Mouse (Mus musculus) v-Abl transformed pro-B cells (cell line): ENCODE measurements around the gene Phf20.

Experiments used
- in situ Hi-C, 2 experiments: fragments of 400-800 bp; cut with MboI; formaldehyde crosslinking; loops; one replicate each; pipeline ENCODE4 v1.15.1; 2025; ENCODE audit not compliant: unreplicated experiment in 2 of 2

Phf20 gene

DNA sequence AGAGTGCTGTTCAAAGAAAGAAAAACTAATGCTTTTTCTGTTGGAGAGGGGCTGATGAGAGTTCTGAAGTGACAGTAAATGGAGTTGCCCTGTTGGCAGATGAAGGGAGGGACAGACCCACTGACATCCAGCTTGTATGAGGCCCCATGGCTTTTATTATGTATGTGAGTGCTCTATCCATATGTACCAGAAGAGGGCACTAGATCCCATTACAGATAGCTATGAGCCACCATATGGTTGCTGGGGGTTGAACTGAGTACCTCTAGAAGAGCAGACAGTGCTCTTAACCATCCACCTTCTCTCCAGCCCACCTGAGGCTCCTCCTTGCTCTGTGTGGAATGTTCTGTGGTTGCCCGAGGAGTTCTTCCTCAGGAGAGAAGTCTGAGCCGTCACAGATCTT, 109.6 kb downstream of the Phf20 start:
- in situ Hi-C loops = loop anchor here in 1 of 2 experiments (5.0 kb wide), 1 partner anchor 396 kb away; no protein-coding TSS in a partner anchor

DNA sequence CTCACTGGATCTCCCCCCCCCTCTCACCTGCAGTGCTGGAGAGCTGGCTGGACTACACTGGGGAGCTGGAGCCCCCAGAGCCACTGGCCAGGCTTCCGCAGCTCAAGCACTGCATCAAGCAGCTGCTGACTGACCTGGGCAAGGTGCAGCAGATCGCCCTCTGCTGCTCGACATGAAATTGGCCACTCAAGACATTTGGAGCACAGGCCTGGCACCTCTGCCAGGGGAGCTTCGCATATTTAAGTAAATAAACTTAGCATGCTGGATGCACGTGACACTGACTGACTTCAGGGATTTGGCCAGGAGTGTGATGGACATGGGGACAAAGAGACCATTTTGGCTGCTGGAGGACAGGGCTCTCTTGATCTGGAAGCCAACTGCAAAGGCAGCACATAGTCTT, 111.0 kb downstream of the Phf20 start:
- in situ Hi-C loops = loop anchor here in 1 of 2 experiments (5.0 kb wide), 1 partner anchor 395 kb away; no protein-coding TSS in a partner anchor

DNA sequence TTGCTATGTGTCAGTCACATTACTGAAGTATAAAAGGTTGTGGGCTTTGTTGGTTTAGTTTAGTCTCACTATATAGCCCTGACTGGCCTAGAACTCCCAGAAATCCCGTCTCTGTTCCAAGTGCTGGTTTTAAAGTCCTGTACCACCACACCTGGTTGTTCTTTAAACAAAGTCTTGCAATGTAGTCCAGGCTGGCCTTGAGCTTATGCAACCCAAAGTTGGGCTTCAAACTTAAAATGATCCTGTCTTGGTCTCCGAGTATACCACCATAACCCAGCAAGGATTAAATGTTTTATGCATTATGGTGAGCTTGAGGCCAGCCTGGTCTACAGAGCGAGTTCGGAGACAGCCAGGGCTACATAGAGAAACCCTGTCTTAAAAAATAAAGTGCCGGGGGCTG, 113.7 kb downstream of the Phf20 start:
- in situ Hi-C loops = loop anchor here (5.0 to 10.0 kb wide), 3 partner anchors 92 to 392 kb away; no protein-coding TSS in a partner anchor

DNA sequence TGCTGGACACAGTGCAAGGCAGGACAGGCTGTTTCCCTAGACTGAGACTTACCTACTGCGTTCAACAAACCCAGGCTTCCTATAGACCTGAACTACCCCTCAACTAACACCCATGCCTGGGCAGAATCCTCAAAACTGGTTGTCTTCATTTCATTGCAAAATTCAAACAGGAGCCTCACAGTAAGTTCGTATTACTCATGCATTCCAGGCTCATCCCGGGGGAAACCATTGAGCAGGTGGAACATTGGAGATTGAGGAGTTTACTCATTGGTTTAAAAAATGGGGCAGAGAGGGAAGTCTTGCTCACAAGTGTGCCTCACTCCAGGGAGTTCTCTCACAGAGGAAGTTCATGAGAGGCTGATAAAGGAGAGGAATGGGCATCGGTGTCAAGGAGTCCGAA, 114.2 kb downstream of the Phf20 start:
- in situ Hi-C loops = loop anchor here (5.0 to 10.0 kb wide), 2 partner anchors 92 to 94 kb away; no protein-coding TSS in a partner anchor

DNA sequence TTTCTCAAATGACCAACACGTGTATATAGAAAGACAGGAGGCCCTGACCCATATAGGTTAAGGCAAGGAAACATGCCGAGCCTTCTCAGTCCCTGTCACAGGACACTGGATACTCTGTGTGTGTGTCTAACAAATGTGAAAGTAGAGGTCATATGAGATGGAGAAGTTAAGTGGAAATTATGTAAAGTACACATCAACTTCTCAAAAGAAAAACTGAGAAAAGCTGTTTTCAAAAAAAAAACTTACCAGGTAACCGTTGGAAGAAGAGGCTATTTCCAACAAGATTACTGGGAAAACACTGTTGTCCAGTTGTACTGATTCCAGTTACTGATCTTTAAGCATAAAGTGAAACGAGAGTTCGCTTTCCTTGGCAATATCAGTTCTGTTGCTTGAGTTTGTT, 114.7 kb downstream of the Phf20 start:
- in situ Hi-C loops = loop anchor here (5.0 to 10.0 kb wide), 2 partner anchors 91 to 94 kb away; no protein-coding TSS in a partner anchor

DNA sequence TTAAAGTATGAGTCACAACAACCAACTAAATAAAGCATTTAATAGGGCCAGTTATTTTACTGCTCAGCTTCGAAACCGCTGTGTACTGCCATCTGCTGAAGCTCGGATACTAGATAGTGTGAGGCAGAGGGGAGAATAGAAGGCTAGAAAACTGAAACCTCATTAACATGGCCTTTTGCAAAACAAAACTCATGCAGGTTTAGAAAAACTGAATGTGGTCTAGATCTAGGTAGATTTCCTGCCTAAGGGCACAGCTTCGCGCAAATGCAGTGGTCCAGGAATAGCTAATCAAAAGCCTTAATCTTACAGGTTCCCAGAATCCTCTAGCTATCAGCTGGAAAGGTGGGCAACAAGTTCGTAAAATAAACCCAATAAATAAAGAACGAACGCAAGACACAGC, 115.2 kb downstream of the Phf20 start:
- in situ Hi-C loops = loop anchor here (5.0 to 10.0 kb wide), 2 partner anchors 91 to 93 kb away; no protein-coding TSS in a partner anchor

DNA sequence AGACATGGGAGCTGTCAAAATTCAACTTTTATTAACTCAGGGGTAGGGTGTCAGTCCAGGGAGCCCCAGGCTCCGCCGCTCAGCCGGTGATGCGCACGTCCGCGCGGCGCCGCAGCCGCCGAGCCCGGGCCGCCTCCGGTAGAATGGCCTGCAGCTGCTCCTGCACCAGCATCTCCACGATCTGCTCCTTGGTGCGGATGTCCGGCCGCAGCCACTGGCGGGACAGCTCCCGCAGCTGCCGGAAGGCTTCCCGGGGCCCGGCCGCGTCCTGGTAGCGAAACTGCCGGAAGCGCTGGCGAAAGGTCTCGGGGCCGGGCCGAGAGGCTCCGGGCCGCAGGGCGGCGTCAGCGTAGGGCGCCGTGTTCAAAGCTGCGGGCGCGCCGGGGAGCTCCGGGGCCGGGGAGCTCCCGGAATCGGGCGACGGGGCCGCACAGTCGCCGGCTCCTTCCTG, 115.6 kb downstream of the Phf20 start:
- in situ Hi-C loops = loop anchor here (5.0 to 10.0 kb wide), 2 partner anchors 90 to 93 kb away; no protein-coding TSS in a partner anchor

DNA sequence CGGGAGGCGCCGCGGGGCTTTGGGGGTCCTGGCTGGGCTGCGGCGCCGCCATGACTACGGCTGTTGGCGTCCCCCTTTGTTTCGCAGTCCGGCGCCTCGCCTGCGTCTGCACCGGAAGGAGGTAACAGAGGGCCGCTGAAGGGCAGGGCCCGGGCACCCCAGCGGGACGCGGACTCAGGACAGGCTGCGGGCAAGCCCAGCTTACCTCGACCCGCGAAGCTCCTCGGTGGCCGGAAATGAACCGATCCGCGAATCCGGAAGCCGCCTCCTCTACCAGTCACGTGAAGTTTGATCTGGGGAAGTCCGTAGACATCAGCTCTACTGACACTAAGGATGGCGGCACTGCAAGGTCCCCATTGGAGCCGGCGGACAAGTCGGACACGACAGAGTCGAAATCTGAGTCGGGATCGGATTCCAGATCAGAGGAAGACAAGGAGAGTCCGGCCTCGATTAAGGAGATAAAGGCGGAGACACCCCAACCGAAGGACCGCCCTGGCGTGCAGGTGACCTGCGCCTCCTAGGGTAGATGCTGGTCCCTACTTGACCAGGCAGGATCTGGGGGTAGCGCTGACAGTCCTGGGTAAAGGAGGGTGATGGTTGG, 116.1 kb downstream of the Phf20 start, which contains the start of the genes Cnbd2 and Scand1:
TSS of gene Cnbd2 (plus strand) at position 3 of the 601 bp plus-strand sequence.
TSS of gene Scand1 (minus strand) at position 408 of the 601 bp plus-strand sequence.
- in situ Hi-C loops = loop anchor here (5.0 to 10.0 kb wide), 2 partner anchors 90 to 92 kb away; no protein-coding TSS in a partner anchor

DNA sequence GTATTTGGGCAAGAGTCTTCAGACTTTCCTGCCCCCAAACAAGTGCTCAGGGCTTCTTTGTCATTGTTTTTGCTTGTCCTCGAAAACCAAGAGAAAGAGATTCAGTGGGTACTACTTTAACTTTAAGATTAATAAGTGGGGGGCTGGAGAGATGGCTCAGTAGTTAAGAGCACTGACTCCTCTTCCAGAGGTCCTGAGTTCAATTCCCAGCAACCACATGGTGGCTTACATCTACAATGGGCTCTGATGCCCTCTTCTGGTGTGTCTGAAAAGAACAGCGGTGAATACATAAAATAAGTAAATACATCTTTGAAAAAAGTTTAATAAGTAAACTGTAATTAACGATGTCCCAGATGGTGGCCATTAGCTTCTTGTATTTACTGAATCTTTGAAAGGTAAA, 116.9 kb downstream of the Phf20 start:
- in situ Hi-C loops = loop anchor here (5.0 to 10.0 kb wide), 2 partner anchors 89 to 92 kb away; no protein-coding TSS in a partner anchor

DNA sequence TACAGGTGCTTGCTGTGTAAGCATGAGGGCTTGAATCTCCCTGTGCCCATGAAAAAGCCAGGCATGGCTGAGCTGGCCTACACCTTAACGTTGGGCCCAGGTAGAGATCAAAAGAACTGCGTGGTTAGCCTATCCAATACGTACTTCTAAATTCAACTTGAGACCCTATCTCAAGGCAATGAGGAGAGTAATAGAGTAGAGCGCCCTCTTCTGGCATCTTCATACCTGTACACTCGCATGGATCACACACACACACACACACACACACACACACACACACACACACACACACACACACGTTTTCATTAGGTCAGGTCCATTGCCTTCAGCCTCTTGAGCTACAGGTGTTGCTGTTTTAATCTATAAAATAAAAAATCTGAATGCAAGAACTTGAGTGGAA, 118.5 kb downstream of the Phf20 start:
- in situ Hi-C loops = loop anchor here (5.0 to 10.0 kb wide), 2 partner anchors 87 to 90 kb away; no protein-coding TSS in a partner anchor

DNA sequence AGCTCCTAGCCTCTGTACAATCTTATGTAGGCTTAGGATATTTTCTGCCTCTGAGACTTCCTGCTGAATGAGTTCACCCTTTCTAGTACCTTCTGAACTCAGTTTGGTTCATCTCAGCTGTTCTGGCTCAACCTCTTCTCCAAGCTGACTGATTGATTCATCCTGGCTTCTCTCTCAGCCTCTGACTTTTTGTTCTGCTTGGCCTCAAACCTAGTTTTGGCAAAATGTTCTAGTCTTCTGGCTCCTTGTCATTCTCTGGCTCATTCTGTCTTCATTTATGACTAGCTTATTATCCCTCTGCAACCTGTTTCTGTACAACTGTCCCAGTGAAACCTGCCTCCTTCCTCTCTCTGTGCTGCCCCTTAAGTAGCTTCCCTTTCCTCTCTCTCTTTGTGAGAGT, 122.2 kb downstream of the Phf20 start:
- in situ Hi-C loops = loop anchor here in 1 of 2 experiments (10.0 kb wide), 1 partner anchor 86 kb away; no protein-coding TSS in a partner anchor

DNA sequence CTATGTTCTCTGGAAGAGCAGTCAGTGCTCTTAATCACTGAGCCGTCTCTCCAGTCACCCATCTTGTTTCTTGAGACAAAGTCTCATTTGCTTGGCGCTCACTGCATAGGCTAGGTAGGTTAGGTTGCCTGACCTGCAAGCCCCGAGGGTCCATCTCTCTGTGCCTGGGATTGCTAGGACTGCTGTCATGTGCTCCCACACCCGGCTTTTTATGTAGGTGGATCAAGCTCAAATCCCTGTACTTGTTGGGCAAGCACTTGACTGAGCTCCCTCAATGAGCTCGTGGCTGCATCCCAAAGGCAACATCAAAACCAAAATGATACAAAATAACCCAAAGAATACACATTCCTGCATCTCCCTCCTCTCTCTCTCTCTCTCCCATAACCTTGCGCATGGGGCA, 125.3 kb downstream of the Phf20 start:
- in situ Hi-C loops = loop anchor here in 1 of 2 experiments (10.0 kb wide), 1 partner anchor 53 kb away; no protein-coding TSS in a partner anchor

DNA sequence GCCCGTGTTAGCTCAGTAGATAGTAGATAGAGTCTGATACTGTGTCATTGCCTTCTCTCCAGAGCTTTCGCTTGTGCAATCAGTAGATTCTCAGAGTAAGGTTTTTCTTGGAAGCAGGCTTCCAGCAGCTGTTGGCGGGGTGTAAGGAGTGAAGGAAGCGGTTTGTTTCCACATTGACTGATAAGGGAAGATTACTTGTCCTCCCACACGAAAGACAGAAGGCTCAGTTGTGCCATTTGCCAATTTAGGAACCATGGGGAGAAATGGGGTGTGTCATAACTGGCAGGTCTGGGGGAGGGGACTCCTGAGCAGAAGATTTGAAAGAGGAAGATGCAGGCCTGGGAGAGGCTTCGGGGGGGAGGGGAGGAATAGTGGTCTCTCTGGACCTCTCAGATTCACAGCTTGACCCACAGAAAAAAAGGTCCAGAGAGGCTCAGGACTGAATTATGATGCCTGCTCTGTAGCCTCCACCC, 127.9 kb downstream of the Phf20 start:
- in situ Hi-C loops = loop anchor here in 1 of 2 experiments (10.0 kb wide), 1 partner anchor 51 kb away; no protein-coding TSS in a partner anchor

DNA sequence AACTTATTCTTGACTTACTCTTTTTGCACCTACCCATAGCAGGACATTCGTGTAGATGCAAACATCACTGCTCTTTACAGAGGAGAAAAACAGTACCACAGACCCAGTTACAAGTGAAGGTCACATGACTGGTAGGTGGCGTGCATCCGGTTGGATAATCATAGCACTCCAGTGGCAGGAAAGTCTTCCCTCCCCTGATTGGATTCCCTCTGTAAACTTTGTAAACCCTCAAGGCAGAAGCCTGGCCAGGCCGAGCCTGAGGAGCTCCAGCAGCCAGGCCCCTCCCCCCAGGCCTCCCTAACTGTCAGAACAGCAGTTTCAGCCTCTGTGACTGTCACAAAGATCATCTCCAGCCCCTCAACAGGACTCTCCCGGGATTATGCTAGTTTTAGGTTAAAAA, 128.4 kb downstream of the Phf20 start:
- in situ Hi-C loops = loop anchor here in 1 of 2 experiments (10.0 kb wide), 1 partner anchor 50 kb away; no protein-coding TSS in a partner anchor

DNA sequence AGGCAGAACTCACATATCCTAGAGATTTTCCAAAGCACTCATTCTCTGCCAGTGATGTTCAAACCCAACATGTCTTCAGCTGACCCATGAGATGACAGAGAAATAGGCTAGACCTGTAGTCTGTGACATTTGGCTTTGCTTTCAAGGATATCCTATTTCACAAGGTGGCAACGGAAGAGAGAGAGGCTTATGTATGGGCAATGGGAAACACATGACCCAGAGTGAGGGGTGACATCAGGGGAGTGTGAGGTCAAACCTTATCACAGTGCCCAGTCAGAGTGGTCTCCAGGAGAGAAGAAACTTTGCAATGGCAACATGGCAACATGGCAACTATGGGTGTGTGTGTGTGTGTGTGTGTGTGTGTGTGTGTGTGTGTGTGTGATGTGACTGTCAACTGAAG, 134.4 kb downstream of the Phf20 start:
- in situ Hi-C loops = no loop called here

DNA sequence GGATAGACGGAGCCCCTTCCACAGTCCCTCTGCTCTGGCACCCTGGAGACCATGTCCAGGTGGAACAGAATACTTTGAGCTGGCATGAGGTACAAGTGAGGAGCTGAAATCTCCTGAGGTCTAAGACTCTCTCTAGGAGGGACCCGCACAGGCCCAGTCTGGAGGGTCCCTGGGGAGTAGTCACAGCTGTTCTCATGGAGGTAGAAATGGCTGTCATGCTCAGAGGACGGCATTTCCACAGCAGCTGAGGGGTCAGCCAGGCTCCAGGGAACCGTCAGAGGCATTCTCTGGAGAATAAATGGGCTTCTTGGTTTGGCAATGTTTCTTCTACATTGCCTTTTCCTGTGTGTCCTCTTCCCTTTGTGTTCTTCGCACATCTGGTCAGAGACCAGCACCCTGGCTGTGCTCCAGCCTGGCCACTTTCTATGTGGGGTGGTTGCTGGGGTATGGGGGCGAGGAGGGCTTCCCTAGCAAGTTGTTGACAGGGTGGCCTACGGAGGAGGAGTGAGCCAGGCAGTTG, 135.2 kb downstream of the Phf20 start:
- in situ Hi-C loops = no loop called here

DNA sequence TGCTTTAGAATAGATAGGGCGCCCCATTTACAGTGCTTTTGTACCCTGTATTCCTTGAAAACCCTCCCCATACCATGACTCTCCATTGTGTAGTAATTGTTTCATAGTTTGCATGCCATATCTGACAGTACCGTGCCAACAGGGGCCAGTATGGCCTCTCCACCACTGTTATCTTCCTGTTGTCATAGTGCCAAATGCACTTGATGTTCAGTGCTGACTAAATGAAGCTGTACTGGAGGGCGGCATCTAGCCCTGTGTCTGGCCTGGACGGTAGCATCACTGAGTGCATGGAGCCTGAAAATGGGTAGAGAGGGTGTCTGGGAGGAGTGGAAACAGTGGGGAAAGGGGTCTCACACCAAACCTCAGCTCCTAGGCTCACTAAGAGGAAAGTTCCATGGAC, 143.8 kb downstream of the Phf20 start:
- in situ Hi-C loops = no loop called here

DNA sequence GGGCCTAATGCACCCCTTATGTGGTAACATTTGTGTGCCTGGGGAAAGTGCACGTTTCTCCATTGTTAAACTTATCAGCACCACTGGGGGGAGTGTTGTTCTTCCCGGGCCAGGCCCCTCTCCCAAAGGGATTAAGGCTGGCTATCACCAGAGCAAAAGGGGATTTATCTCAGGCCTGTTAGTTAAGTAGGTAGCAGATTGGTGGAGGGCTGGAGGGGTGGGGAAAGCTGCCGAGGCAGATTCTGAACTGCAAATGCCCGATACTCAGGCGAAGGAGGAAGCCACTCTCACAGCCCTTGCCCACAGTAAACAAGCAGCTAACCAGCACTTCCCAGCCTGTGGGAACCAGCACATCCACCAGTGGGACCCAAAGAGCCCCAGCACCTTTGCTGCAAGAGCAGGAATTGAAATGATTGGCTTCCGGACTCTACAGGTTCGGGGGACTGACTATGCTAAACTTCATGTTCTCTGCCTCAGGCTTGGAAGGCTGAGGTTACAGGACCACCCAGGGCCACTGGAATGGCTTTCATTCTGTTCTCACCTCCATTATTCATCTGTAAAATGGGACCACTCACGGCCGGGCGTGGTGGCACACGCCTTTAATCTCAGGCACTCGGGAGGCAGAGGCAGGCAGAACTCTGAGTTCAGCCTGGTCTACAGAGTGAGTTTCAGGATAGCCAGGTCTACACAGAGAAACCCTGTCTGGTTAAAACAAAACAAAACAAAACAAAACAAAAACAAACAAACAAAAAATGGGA, 148.7 kb downstream of the Phf20 start:
- in situ Hi-C loops = no loop called here

DNA sequence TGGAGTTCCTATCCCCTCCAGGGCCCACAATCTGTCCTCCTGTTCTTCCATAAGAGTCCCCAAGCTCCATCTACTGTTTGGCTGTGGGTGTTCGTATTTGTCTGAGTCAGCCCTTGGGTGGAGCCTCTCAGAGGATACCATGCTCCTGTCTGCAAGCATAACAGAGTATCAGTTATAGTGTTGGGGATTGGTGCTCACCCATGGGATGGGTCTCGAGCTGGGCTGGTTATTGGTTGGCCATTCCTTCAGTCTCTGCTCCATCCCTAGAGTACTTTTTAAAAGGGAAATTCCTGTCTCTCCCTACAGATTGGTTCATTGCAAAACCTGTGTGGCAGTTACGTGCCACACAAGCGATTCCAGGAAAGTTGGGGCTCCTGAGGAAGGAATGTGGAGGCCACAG, 152.5 kb downstream of the Phf20 start:
- in situ Hi-C loops = no loop called here

DNA sequence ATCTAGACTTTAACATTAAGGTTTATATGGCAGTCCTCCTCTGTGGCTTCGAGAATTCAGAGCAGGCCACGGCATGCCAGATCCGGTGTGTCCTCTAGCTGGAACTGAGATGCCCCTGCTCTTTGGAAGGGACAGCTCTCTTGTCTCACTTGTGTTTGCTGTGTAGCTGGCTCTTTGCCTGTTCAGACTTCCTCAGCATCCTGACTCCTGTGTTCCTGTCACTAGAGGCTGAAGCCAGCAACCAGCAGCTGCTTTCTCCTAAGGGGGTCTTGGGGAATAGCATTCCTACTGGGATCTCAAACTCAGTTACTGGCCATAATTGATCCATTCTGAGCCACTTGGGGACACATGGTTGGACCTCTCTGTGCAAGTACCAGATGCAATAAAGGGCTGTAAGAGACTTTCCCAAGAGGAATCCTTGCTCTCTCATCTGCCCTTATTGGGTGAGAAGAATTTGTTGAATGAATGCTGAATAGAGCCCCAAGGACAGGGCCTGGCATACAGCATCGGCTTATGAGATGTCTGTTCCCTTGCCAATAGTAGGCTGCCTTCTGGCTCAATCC, 153.1 kb downstream of the Phf20 start:
- in situ Hi-C loops = no loop called here
